Mouse (Mus musculus): ENCODE data around the gene Bcl7a.

The Bcl7a gene

DNA sequence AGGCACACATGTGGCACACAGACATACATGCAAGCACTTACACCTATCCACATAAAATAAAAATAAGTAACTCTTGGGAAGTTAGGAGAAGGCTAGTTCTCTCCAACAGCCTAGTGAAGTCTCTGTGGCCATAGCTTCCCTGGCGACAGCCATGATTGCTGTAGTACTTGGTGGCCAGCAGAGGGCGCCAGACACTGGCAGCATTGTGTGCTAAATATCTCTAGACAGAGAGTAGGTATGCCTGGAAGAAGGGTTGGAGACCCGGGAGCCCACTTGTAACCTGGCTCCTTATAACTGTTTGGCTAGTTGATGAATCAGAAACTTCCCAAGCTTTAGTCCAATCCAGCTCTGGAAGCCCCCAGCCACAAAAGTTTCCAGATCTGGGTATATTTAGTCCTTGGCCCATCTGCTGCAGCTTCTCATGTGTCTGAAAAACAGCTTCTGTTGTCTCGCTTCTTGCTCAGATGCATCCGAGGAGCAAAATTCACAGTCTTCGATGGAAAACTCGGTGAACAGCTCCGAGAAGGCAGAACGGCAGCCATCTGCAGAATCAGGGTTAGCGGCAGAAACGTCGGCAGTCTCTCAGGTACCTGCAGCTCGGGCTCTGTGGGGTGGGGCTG, 25.3 kb downstream of the Bcl7a start:
- in situ Hi-C loops (cut with MboI; ENCODE audit: low pct_unique_long_range_greater_than_20kb in 1 of 2, low sequenced_read_pairs in 2 of 2, unreplicated experiment in 1 of 2): no loop called here

- in situ Hi-C loops (cut with MboI; ENCODE audit: low pct_unique_long_range_greater_than_20kb in 1 of 2, low sequenced_read_pairs in 2 of 2, unreplicated experiment in 1 of 2): no loop called here
Measured at GRCm38 (mm10) chr5:123370049-123370448, 26.4 kb downstream of the Bcl7a start.

GRCm38 (mm10) chr5:123375262-123375661, 31.6 kb downstream of the Bcl7a start:
- in situ Hi-C loops (cut with MboI; ENCODE audit: low pct_unique_long_range_greater_than_20kb in 1 of 2, low sequenced_read_pairs in 2 of 2, unreplicated experiment in 1 of 2): loop anchor here in 1 of 2 experiments (5.0 kb wide), 1 partner anchor 67 kb away; no protein-coding TSS in a partner anchor

- in situ Hi-C loops (cut with MboI; ENCODE audit: low pct_unique_long_range_greater_than_20kb in 1 of 2, low sequenced_read_pairs in 2 of 2, unreplicated experiment in 1 of 2): loop anchor here in 1 of 2 experiments (5.0 kb wide), 1 partner anchor 66 kb away; no protein-coding TSS in a partner anchor
Measured at GRCm38 (mm10) chr5:123375793-123376452, 32.3 kb downstream of the Bcl7a start.

DNA sequence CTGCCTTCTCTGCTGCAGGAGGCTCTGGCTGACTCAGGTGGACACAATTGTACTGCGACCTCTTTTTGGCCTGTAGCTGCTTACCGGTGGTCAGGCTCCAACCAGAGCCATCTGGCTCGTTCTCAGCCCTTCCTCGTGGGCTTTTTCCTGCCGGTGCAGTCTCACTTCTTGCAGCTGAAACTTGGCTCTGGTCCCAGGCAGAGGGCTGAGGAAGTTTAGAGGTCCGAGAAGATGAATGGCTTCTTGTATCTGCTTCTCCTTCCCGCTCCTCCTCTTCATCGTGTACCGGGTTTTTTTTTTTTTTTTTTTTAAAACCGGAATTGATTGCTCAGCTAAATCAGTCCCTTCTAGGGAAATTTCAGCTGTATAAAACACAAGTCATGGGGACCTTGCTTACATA, 32.9 kb downstream of the Bcl7a start:
- in situ Hi-C loops (cut with MboI; ENCODE audit: low pct_unique_long_range_greater_than_20kb in 1 of 2, low sequenced_read_pairs in 2 of 2, unreplicated experiment in 1 of 2): loop anchor here in 1 of 2 experiments (5.0 kb wide), 1 partner anchor 66 kb away; no protein-coding TSS in a partner anchor

GRCm38 (mm10) chr5:123377120-123377955, 33.7 kb downstream of the Bcl7a start:
- in situ Hi-C loops (cut with MboI; ENCODE audit: low pct_unique_long_range_greater_than_20kb in 1 of 2, low sequenced_read_pairs in 2 of 2, unreplicated experiment in 1 of 2): loop anchor here in 1 of 2 experiments (5.0 kb wide), 1 partner anchor 65 kb away; no protein-coding TSS in a partner anchor

GRCm38 (mm10) chr5:123378712-123379111, 35.1 kb downstream of the Bcl7a start:
- in situ Hi-C loops (cut with MboI; ENCODE audit: low pct_unique_long_range_greater_than_20kb in 1 of 2, low sequenced_read_pairs in 2 of 2, unreplicated experiment in 1 of 2): loop anchor here in 1 of 2 experiments (5.0 kb wide), 1 partner anchor 64 kb away; no protein-coding TSS in a partner anchor

DNA sequence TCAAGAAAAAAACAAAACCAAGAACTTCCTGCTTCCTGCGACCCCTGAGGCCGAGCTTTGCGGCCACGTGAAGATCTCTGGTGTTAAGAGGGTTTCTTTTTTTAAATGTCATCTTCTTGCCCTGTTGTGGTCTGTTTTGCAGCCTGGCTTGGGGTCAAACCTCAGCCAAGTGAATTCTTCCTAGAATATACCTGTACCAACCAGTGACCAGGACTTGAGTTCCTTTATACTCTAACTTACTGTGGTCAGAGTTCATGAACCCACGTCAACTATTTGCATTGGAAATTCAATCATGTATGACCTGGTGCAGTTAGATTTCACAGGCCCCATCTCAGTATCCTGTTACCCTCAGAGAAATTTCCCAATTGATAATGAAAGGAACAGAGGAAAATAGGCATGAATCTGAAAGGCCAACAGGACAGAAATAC, 35.9 kb downstream of the Bcl7a start:
- in situ Hi-C loops (cut with MboI; ENCODE audit: low pct_unique_long_range_greater_than_20kb in 1 of 2, low sequenced_read_pairs in 2 of 2, unreplicated experiment in 1 of 2): loop anchor here in 1 of 2 experiments (5.0 kb wide), 1 partner anchor 63 kb away; no protein-coding TSS in a partner anchor

DNA sequence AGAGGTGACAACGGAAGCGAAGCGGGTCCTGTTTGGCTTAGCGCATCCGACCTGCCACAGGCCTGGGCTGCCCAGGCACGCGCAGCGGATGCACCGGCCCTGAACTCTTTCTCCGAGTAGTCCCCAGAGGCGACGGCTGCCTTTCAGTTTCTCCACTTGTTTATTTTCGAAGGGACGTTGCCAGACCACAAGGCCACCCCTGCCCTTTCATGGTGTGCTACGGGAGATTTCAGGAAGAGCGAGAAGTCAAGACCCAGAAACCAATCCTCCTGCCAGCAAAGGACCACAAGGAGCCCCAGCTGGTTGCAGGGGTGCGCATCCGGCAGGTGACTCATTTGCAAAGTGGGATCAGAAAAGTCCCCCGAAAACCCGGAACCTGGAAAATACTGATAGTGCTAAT, 38.3 kb downstream of the Bcl7a start:
- in situ Hi-C loops (cut with MboI; ENCODE audit: low pct_unique_long_range_greater_than_20kb in 1 of 2, low sequenced_read_pairs in 2 of 2, unreplicated experiment in 1 of 2): no loop called here

GRCm38 (mm10) chr5:123382686-123383085, 39.1 kb downstream of the Bcl7a start:
- in situ Hi-C loops (cut with MboI; ENCODE audit: low pct_unique_long_range_greater_than_20kb in 1 of 2, low sequenced_read_pairs in 2 of 2, unreplicated experiment in 1 of 2): no loop called here

DNA sequence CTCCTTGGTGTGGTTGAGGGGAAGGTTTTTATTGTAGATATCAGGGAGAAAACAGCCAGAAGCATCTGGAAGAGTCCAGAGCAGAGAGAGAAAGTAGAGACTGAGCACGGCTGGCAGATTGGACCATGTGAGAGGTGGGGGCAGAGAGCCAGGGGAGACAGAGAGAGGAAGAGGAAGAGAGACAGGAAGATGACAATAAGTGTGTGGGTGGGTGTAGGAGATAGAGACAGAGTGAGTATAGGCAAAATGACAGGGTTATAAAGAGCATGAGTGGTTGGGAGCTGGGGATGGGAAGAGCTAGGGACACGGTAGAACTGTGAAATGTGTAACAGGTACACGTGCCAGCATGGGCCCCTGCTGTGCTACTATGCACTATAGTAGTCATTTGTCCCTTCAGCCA, 44.8 kb downstream of the Bcl7a start:
- in situ Hi-C loops (cut with MboI; ENCODE audit: low pct_unique_long_range_greater_than_20kb in 1 of 2, low sequenced_read_pairs in 2 of 2, unreplicated experiment in 1 of 2): no loop called here

GRCm38 (mm10) chr5:123390536-123391441, 47.2 kb downstream of the Bcl7a start:
- in situ Hi-C loops (cut with MboI; ENCODE audit: low pct_unique_long_range_greater_than_20kb in 1 of 2, low sequenced_read_pairs in 2 of 2, unreplicated experiment in 1 of 2): no loop called here

- in situ Hi-C loops (cut with MboI; ENCODE audit: low pct_unique_long_range_greater_than_20kb in 1 of 2, low sequenced_read_pairs in 2 of 2, unreplicated experiment in 1 of 2): no loop called here
Measured at GRCm38 (mm10) chr5:123391442-123391809, 47.8 kb downstream of the Bcl7a start.

DNA sequence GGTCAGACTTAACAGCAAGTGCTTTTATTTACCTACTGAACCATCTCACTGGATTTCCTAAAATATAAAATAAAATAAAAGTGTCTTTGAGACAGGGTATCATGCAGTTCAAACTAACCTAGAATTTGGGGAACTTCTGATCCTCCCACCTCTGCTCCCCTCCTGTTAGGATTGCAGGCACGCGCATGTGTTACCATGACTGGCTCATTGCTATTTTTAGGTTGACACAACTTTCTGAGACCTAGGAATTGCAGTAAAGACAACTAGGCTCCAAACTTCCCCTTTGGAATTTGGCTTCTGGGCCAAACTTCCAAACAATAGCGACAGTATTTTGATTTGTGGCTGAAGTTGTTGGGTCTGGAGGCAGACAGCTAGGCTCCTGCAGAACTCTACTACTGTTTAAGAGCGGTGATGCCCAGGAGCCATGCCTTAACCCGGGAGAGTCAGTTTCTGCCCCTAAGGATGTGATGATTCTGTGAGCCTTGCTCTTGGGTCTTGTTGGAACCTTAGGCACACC, 50.2 kb downstream of the Bcl7a start:
- in situ Hi-C loops (cut with MboI; ENCODE audit: low pct_unique_long_range_greater_than_20kb in 1 of 2, low sequenced_read_pairs in 2 of 2, unreplicated experiment in 1 of 2): no loop called here

- in situ Hi-C loops (cut with MboI; ENCODE audit: low pct_unique_long_range_greater_than_20kb in 1 of 2, low sequenced_read_pairs in 2 of 2, unreplicated experiment in 1 of 2): no loop called here
Measured at GRCm38 (mm10) chr5:123394303-123394956, 50.8 kb downstream of the Bcl7a start, which contains the start of gene Mlxip. Mlxip (plus strand) TSS chr5:123394798.

- in situ Hi-C loops (cut with MboI; ENCODE audit: low pct_unique_long_range_greater_than_20kb in 1 of 2, low sequenced_read_pairs in 2 of 2, unreplicated experiment in 1 of 2): no loop called here
Measured at GRCm38 (mm10) chr5:123394957-123395881, 51.6 kb downstream of the Bcl7a start.
